Mouse (Mus musculus) neural tube, embryonic 11.5 days (tissue): ENCODE results near the gene Hint1. TPM values are rescaled to one million over a fixed set of nuclear protein-coding genes. Genes with fewer than 3 reads are reported as not detected.

Source experiments
- ATAC-seq: fragments of 200-750 bp; cut with Nextera tagmentation; 2 replicates; pipeline ENCODE4 v1.8.0; 2017; ENCODE audit warnings: moderate number of reproducible peaks, mild to moderate bottlenecking, moderate TSS enrichment, moderate library complexity; ENCODE audit not compliant: insufficient read depth, low FRiP score, low TSS enrichment
- DNase-seq: peaks from one replicate; pipeline ENCODE4 v3.0.0-alpha.2; 2015; ENCODE audit warnings: low spot score
- H3K27ac ChIP-seq: fragments of 300-500 bp; sonication (generic); 2 replicates; pipeline ENCODE4 v1.5.1; 2014; ENCODE audit warnings: low read depth, mild to moderate bottlenecking, low read length
- H3K27me3 ChIP-seq: fragments of 300-500 bp; sonication (generic); 2 replicates; pipeline ENCODE4 v1.6.1; 2014; ENCODE audit warnings: mild to moderate bottlenecking, low read length, mixed read lengths; ENCODE audit not compliant: control insufficient read depth, insufficient read depth
- H3K36me3 ChIP-seq: fragments of 300-500 bp; sonication (generic); 2 replicates; pipeline ENCODE4 v1.6.1; 2014; ENCODE audit warnings: mild to moderate bottlenecking, low read length, moderate library complexity, mixed read lengths; ENCODE audit not compliant: control insufficient read depth, insufficient read depth
- H3K4me1 ChIP-seq: fragments of 300-500 bp; sonication (generic); 2 replicates; pipeline ENCODE4 v1.6.1; 2014; ENCODE audit warnings: low read length, mixed read lengths; ENCODE audit not compliant: control insufficient read depth, insufficient read depth
- H3K4me2 ChIP-seq: fragments of 300-500 bp; sonication (generic); 2 replicates; pipeline ENCODE4 v1.6.1; 2014; ENCODE audit warnings: low read depth, mild to moderate bottlenecking, moderate library complexity
- H3K4me3 ChIP-seq: fragments of 300-500 bp; sonication (generic); 2 replicates; pipeline ENCODE4 v1.5.1; 2014; ENCODE audit warnings: low read depth, low read length
- H3K9ac ChIP-seq: fragments of 300-500 bp; sonication (generic); 2 replicates; pipeline ENCODE4 v1.6.1; 2014; ENCODE audit warnings: mild to moderate bottlenecking, low read length
- H3K9me3 ChIP-seq: fragments of 300-500 bp; sonication (generic); 2 replicates; pipeline ENCODE4 v1.6.1; 2016; ENCODE audit warnings: low read length; ENCODE audit not compliant: control insufficient read depth
- WGBS: fragments of 180-500 bp; shearing (Covaris S2); extraction: QIAGEN DNeasy Blood & Tissue Kit; methylation state at CpG from one replicate; pipeline ENCODE4 v1.1.7; 2014; 5-methylcytosine and 5-hydroxymethylcytosine counted together
- polyA plus RNA-seq: library from polyadenylated mRNA; unstranded; fragments of >200 nt; fragmentation: Nextera tagmentation; extraction: Ambion mirVana; gene quantifications from 2 replicates; pipeline ENCODE4 v1.2.1, GENCODE M21; 2014

Hint1 gene
- polyA plus RNA-seq: 565 and 591 TPM in 2 replicates

- Histone ChIP-seq H3K9ac (peak within 1 kb of the TSS; percentile 98), H3K27ac (peak within 1 kb of the TSS; percentile 71), H3K4me2 (peak within 1 kb of the TSS; percentile 46), H3K4me1 (peaks cover 4% of the 10 kb centered on the region; the same call in 1 of the 2 replicates), H3K36me3 (peaks cover 3% of the 10 kb centered on the region), H3K9me3 (no peaks in the 10 kb centered on the region), H3K4me3 (peak within 1 kb of the TSS; percentile 89), H3K27me3 (no peaks in the 10 kb centered on the region)
- WGBS: under 1% methylated on average over 107 of the region's 107 CpGs
- peak; percentile 95 for DNase-seq
- peak; percentile 79 for ATAC-seq
These were observed at the start of gene Hint1 for GRCm38 (mm10) chr11:54866119-54867048. Gene Hint1, plus strand, starts transcription at chr11:54866383.

GRCm38 (mm10) chr11:54817449-54817848, 48.7 kb upstream of the Hint1 start:
- H3K4me2 ChIP-seq: no peak overlapping the region
- H3K4me3 ChIP-seq: no peak overlapping the region
- H3K27me3 ChIP-seq: no peaks in the 10 kb centered on the region
- H3K4me1 ChIP-seq: peaks cover 11% of the 10 kb centered on the region; the same call in 1 of the 2 replicates
- 81% methylated on average over 4 of the region's 4 CpGs for WGBS
- ATAC-seq (no peak), DNase-seq (no peak)
- no peak overlapping the region for H3K27ac ChIP-seq
- no peaks in the 10 kb centered on the region for H3K9me3 ChIP-seq
- no peak overlapping the region for H3K9ac ChIP-seq
- no peaks in the 10 kb centered on the region for H3K36me3 ChIP-seq

- 67% methylated on average over 7 of the region's 7 CpGs for WGBS
- no peak overlapping the region for H3K9ac ChIP-seq
- no peaks in the 10 kb centered on the region for H3K36me3 ChIP-seq
- H3K4me1 ChIP-seq: peaks cover 6% of the 10 kb centered on the region; the same call in 1 of the 2 replicates
- no peak for DNase-seq
- H3K27me3 ChIP-seq: no peaks in the 10 kb centered on the region
- H3K27ac ChIP-seq: no peak overlapping the region
- no peak overlapping the region for H3K4me3 ChIP-seq
- no peaks in the 10 kb centered on the region for H3K9me3 ChIP-seq
- H3K4me2 ChIP-seq: no peak overlapping the region
- no peak for ATAC-seq
These were observed 46.7 kb upstream of the Hint1 start for GRCm38 (mm10) chr11:54819489-54819888.

- no peak for ATAC-seq
- Histone ChIP-seq H3K4me2 (no peak overlapping the region), H3K4me3 (no peak overlapping the region), H3K27ac (no peak overlapping the region), H3K4me1 (peaks cover 6% of the 10 kb centered on the region; the same call in 1 of the 2 replicates), H3K9me3 (no peaks in the 10 kb centered on the region), H3K27me3 (no peaks in the 10 kb centered on the region), H3K9ac (no peak overlapping the region), H3K36me3 (no peaks in the 10 kb centered on the region)
- no peak for DNase-seq
- 82% methylated on average over 4 of the region's 4 CpGs for WGBS
These were observed 42.7 kb upstream of the Hint1 start for GRCm38 (mm10) chr11:54823467-54823866.

DNA sequence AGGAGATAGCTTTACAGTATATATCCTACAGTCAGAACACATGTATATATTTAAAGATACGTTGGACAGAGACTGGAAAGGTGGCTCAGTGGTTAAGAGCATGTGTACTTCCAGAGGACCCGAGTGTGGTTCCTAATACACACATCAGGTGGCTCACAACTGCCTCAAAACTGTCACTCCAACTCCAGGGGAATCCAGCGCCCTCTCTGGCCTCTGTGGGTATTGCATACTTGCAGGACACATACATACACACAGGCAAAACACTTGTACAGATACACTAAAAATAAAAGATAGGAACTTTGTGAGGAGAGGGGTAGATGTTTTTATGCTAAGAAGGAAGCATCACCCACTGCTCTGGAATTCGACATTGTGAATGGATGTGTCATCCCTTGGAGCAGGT, 40.4 kb upstream of the Hint1 start:
- H3K27me3 ChIP-seq: no peaks in the 10 kb centered on the region
- no peaks in the 10 kb centered on the region for H3K4me1 ChIP-seq
- no peaks in the 10 kb centered on the region for H3K36me3 ChIP-seq
- H3K9me3 ChIP-seq: no peaks in the 10 kb centered on the region
- H3K4me2 ChIP-seq: no peak overlapping the region
- WGBS: 79% methylated on average over 4 of the region's 4 CpGs
- no peak overlapping the region for H3K27ac ChIP-seq
- ATAC-seq (no peak), DNase-seq (no peak)
- H3K4me3 ChIP-seq: no peak overlapping the region
- no peak overlapping the region for H3K9ac ChIP-seq

- Histone ChIP-seq H3K4me2 (no peak overlapping the region), H3K36me3 (no peaks in the 10 kb centered on the region), H3K9ac (no peak overlapping the region), H3K9me3 (no peaks in the 10 kb centered on the region), H3K27ac (no peak overlapping the region), H3K4me3 (no peak overlapping the region), H3K27me3 (no peaks in the 10 kb centered on the region), H3K4me1 (no peaks in the 10 kb centered on the region)
- DNase-seq: no peak
- ATAC-seq: no peak
- WGBS: 90% methylated on average over 8 of the region's 8 CpGs
These were observed 39.4 kb upstream of the Hint1 start for GRCm38 (mm10) chr11:54826819-54827218.

DNA sequence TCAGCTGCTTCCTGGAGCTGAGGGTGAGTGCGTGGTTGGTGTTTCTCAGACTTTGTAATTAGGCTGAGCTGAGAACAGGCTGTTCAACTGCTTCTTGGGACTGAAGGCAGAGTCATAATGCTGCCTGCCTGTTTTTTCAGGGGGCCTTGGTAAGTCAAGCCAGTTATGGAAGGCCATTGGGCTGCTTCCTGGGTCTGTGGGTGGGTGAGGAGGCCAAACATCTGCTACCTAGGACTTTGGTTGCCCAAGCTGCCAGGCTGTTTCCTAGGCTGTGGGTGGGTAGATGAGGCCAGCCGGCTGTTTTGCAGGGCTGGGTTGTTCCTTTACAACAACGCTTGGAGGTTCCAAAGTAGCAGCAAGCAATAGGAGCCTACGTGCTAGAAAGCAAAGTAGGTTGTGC, 32.4 kb upstream of the Hint1 start:
- ATAC-seq (no peak), DNase-seq (no peak)
- Histone ChIP-seq H3K4me2 (no peak overlapping the region), H3K4me1 (no peaks in the 10 kb centered on the region), H3K27me3 (no peaks in the 10 kb centered on the region), H3K27ac (no peak overlapping the region), H3K36me3 (no peaks in the 10 kb centered on the region), H3K9me3 (no peaks in the 10 kb centered on the region), H3K4me3 (no peak overlapping the region), H3K9ac (no peak overlapping the region)
- WGBS: 93% methylated on average over 4 of the region's 4 CpGs

DNA sequence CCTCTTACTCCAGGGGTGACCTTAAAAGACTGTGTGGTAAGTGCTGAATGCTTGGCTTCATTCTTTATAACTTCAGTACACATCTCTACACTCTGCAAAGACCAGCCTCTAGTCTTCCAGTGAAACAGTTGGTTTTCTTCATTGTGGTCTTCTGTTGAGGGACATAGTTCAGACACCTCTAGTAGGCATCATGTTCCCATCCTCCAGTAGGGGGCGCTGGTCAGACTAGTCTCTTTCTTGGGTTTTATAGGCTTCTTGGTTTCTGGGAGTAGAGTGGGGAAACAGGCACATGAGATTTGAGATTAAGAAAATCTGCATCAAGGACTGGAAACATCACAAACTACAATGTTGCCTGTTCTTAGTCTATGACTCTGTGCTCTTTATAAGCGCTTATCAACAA, 31.6 kb upstream of the Hint1 start:
- Histone ChIP-seq H3K4me3 (no peak overlapping the region), H3K36me3 (no peaks in the 10 kb centered on the region), H3K27me3 (no peaks in the 10 kb centered on the region), H3K27ac (no peak overlapping the region), H3K9me3 (no peaks in the 10 kb centered on the region), H3K9ac (no peak overlapping the region), H3K4me1 (no peaks in the 10 kb centered on the region), H3K4me2 (no peak overlapping the region)
- no peak for ATAC-seq
- 59% methylated on average over 2 of the region's 2 CpGs for WGBS
- DNase-seq: no peak

DNA sequence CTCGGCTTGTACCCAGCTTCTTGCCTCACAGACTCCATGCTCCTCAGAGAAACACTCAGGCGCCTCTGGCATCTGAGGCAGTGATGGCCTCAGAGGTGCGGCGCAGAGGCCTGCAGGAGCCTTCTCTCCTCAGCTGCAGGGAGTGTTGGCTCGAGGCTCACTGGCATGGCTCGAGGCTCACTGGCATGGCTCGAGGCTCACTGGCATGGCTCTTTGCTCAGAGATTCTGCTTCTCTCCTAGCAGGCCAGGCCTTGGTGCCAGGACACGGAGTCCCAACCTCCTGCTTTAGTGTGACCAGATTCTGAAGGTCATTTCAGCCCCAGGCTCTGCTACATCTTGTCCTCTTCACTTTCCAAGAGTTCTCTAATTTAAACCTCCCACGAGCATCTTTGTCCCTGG, 30.1 kb upstream of the Hint1 start:
- DNase-seq: no peak
- Histone ChIP-seq H3K27ac (no peak overlapping the region), H3K36me3 (no peaks in the 10 kb centered on the region), H3K9ac (no peak overlapping the region), H3K27me3 (no peaks in the 10 kb centered on the region), H3K4me1 (no peaks in the 10 kb centered on the region), H3K4me2 (no peak overlapping the region), H3K4me3 (no peak overlapping the region), H3K9me3 (no peaks in the 10 kb centered on the region)
- WGBS: 85% methylated on average over 9 of the region's 9 CpGs
- no peak for ATAC-seq
